Mouse (Mus musculus) heart, postnatal 0 days (tissue): ENCODE measurements at regions not wholly inside any gene's neighbourhood (a gene's known extent, or its start where the extent isn't known, plus 50 kb on each side); places are given as distances from the start of the nearest gene placed in this dataset.

ENCODE experiments used
- CTCF ChIP-seq: IDR thresholded peaks from 2 replicates; pipeline ENCODE4 v1.5.1; 2016; ENCODE audit warnings: antibody characterized with exemption, control low read depth, low read depth
- EP300 ChIP-seq: IDR thresholded peaks from 2 replicates; pipeline ENCODE4 v1.6.1; 2016; ENCODE audit warnings: antibody characterized with exemption, low read depth

GRCm38 (mm10) chr9:91126630-91127245, 235.5 kb upstream of the Zic4 start:
- TF ChIP-seq CTCF = no peak
- TF ChIP-seq EP300 = no peak
